Mouse (Mus musculus) heart, postnatal 0 days (tissue): ENCODE measurements around the gene Gm17606.

Experiments
- CTCF ChIP-seq: IDR thresholded peaks from 2 replicates; pipeline ENCODE4 v1.5.1; 2016; ENCODE audit warnings: antibody characterized with exemption, control low read depth, low read depth
- EP300 ChIP-seq: IDR thresholded peaks from 2 replicates; pipeline ENCODE4 v1.6.1; 2016; ENCODE audit warnings: antibody characterized with exemption, low read depth

DNA sequence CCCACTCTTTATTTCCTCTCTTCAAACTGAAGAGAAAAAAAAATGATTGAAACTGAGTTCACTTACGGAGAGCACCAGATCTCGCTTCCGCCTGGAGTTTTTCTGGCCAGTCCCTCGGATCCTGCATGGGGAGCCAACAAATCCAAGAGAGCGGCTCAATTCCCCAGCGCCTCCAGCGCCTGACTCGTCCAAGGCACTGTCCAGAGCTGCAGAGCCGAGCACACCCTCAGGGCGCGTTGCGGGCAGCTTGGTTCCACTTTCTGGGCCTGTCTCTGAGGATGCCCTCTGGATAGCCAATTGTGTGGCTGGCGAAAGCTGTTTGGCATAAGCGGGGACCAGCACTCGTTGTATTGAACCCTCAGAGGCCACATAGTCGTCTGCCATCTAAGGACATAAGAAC, 49.7 kb upstream of the Gm17606 start:
- TF ChIP-seq CTCF: no peak
- TF ChIP-seq EP300: no peak
